Mouse (Mus musculus): Measurements from ENCODE around the gene Ildr1. TPM values are rescaled to one million over a fixed set of nuclear protein-coding genes. Genes with fewer than 3 reads are reported as not detected.

The Ildr1 gene
- total and polyA plus RNA-seq, 2 experiments from 2014 or later, result 0.93 to 1.1 TPM

DNA sequence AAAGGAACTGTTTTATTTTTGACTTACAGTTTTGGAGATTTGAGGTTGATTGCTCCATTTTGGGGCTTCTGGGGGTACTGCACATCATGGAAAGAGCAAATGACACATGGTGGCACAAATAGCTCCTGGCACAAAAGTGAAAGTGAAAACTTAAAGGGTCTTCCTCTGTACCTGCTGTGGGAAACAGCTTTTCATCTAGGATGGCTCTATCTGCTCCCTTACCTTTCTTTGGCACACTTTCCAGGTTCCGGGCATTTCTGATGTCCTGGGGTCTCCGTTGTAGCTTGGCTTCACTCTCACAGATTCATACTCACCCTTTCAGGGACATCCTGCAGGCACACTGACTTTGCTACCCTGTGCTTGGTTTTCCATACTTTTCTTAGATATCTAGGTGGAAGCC is 5.7 kb upstream of the Ildr1 start:
- H3K9me3 ChIP-seq (ENCODE audit: low read length), result no peaks in the 10 kb centered on the region
- H3K27ac ChIP-seq (ENCODE audit: low read depth, low read length), result no peak overlapping the region
- TF ChIP-seq CTCF (IDR thresholded peaks at IDR 0.05), result no peak
- DNase-seq (ENCODE audit: low spot score) (no peak), ATAC-seq (ENCODE audit: low FRiP score) (no peak)
- H3K4me3 ChIP-seq (ENCODE audit: low read depth, low read length), result no peak overlapping the region
- 92% methylated on average over 2 of the region's 2 CpGs for WGBS
- 0 out of 2 replicates have a peak, but pooled peaks cover 4% of the 10 kb centered on the region for H3K27me3 ChIP-seq (ENCODE audit: insufficient read depth, low read length)
- H3K9ac ChIP-seq (replicated peaks; ENCODE audit: low read length, poor library complexity, severe bottlenecking), result no peak overlapping the region
- H3K4me2 ChIP-seq (ENCODE audit: low read depth, low read length, poor library complexity, severe bottlenecking), result no peak overlapping the region
- no peaks in the 10 kb centered on the region for H3K36me3 ChIP-seq (ENCODE audit: insufficient read depth, low read length)
- H3K4me1 ChIP-seq (ENCODE audit: insufficient read depth, low read length), result no peaks in the 10 kb centered on the region

DNA sequence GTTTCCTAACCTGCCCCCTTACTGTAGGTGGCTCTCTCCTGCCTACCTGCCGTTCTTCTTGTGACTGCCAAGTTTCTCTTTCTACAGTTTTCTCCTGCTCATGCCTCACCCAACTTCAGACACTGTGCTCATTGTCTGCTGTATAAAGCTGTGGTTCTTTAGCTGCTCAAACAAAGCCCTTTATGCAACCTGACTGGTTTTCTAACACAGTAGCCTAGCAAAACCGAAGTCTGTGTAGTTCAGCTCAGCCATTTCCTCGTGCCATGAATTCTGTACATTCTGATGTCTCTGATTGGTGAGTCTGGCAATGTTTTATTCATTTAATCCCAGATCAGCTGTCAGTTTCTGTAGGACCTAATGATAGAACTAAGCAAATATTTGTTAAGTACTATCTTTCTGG is 2.3 kb upstream of the Ildr1 start:
- no peak overlapping the region for H3K9ac ChIP-seq (replicated peaks; ENCODE audit: low read length, poor library complexity, severe bottlenecking)
- H3K4me2 ChIP-seq (ENCODE audit: low read depth, low read length, poor library complexity, severe bottlenecking), result no peak overlapping the region
- 0 out of 2 replicates have a peak, but pooled peaks cover 11% of the 10 kb centered on the region for H3K27me3 ChIP-seq (ENCODE audit: insufficient read depth, low read length)
- no peaks in the 10 kb centered on the region for H3K4me1 ChIP-seq (ENCODE audit: insufficient read depth, low read length)
- DNase-seq (ENCODE audit: low spot score) (no peak), ATAC-seq (ENCODE audit: low FRiP score) (no peak)
- 64% methylated on average over 3 of the region's 3 CpGs for WGBS
- TF ChIP-seq CTCF (IDR thresholded peaks at IDR 0.05), result no peak
- H3K27ac ChIP-seq (ENCODE audit: low read depth, low read length), result no peak overlapping the region
- H3K4me3 ChIP-seq (ENCODE audit: low read depth, low read length), result no peak overlapping the region
- H3K36me3 ChIP-seq (ENCODE audit: insufficient read depth, low read length), result no peaks in the 10 kb centered on the region
- H3K9me3 ChIP-seq (ENCODE audit: low read length), result no peaks in the 10 kb centered on the region

DNA sequence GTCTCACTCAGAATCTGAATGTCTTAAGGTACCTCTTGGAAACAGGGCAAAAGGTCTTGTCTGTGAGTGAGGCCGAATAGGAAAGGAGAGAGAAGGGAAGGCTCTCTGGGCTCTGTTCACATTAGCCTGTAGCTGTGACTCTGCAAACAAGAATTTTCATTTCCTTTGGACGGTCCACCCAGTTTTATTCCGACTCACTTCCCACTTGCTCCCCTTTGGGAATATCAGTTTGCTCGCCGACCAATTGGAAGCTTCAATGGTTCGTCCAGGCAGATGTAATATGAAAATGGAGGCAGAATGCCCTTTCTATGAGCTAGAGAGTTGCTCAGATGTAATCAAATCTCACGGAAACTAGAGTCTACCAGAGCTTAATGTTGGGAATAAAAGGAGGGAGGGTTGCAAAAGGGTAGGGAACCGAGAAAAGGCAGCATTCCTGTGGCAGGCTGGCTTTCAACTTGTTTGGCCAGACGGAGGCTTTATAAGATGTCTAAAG is 1.1 kb downstream of the Ildr1 start:
- no peaks in the 10 kb centered on the region for H3K4me1 ChIP-seq (ENCODE audit: insufficient read depth, low read length)
- H3K9me3 ChIP-seq (ENCODE audit: low read length), result no peaks in the 10 kb centered on the region
- 68% methylated on average over 9 of the region's 9 CpGs for WGBS
- DNase-seq (ENCODE audit: low spot score) (no peak), ATAC-seq (ENCODE audit: low FRiP score) (no peak)
- H3K4me2 ChIP-seq (ENCODE audit: low read depth, low read length, poor library complexity, severe bottlenecking), result no peak overlapping the region
- no peak overlapping the region for H3K9ac ChIP-seq (replicated peaks; ENCODE audit: low read length, poor library complexity, severe bottlenecking)
- no peak overlapping the region for H3K27ac ChIP-seq (ENCODE audit: low read depth, low read length)
- TF ChIP-seq CTCF (IDR thresholded peaks at IDR 0.05), result no peak
- H3K27me3 ChIP-seq (ENCODE audit: insufficient read depth, low read length), result 0 out of 2 replicates have a peak, but pooled peaks cover 11% of the 10 kb centered on the region
- no peaks in the 10 kb centered on the region for H3K36me3 ChIP-seq (ENCODE audit: insufficient read depth, low read length)
- no peak overlapping the region for H3K4me3 ChIP-seq (ENCODE audit: low read depth, low read length)

DNA sequence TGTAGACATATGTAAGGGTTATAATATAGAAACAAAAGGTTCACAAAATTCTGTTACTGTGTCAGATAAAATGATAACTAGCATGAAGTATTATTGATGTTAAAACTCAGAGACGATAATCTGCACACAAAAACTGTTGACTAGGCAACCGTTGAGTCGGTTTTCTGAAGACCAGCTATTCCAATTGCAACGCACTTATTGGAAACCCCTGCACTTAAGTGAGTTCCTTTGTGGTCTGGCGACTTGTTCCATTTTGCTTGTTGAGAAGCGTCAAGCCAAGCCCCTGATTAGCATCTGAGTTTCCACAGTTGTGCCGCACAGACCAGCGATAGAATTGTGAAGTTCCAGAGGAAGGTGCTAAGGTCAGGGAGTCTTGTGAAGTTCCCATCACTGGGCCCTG is 3.6 kb downstream of the Ildr1 start:
- 79% methylated on average over 8 of the region's 8 CpGs for WGBS
- H3K4me3 ChIP-seq (ENCODE audit: low read depth, low read length), result no peak overlapping the region
- ATAC-seq (ENCODE audit: low FRiP score), result no peak
- TF ChIP-seq CTCF (IDR thresholded peaks at IDR 0.05), result no peak
- H3K27ac ChIP-seq (ENCODE audit: low read depth, low read length), result no peak overlapping the region
- no peaks in the 10 kb centered on the region for H3K36me3 ChIP-seq (ENCODE audit: insufficient read depth, low read length)
- 0 out of 2 replicates have a peak, but pooled peaks cover 11% of the 10 kb centered on the region for H3K27me3 ChIP-seq (ENCODE audit: insufficient read depth, low read length)
- H3K9ac ChIP-seq (replicated peaks; ENCODE audit: low read length, poor library complexity, severe bottlenecking), result no peak overlapping the region
- no peaks in the 10 kb centered on the region for H3K4me1 ChIP-seq (ENCODE audit: insufficient read depth, low read length)
- no peaks in the 10 kb centered on the region for H3K9me3 ChIP-seq (ENCODE audit: low read length)
- DNase-seq (ENCODE audit: low spot score), result no peak
- no peak overlapping the region for H3K4me2 ChIP-seq (ENCODE audit: low read depth, low read length, poor library complexity, severe bottlenecking)

DNA sequence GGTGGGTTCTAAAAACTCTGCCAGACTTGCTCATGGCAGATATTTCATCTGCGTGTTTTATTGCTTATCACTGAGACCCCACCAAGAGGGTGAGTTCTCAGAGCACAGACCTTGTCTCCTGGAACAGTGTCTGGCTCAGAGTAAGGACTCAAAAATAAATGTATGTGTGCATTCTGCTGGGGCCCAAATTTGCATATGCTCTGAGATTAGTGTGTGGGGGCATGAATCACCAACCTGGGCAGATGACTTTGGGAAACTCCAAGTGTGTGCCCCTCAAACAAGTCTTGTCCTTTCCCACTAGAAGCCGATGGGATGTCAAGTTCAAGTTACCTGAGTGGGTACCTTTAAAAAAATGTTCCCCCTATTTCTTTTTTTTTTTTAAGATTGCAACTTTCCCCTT is 6.7 kb downstream of the Ildr1 start:
- Histone ChIP-seq H3K27ac (ENCODE audit: low read depth, low read length) (no peak overlapping the region), H3K4me3 (ENCODE audit: low read depth, low read length) (no peak overlapping the region), H3K9me3 (ENCODE audit: low read length) (no peaks in the 10 kb centered on the region), H3K27me3 (ENCODE audit: insufficient read depth, low read length) (no peaks in the 10 kb centered on the region), H3K36me3 (ENCODE audit: insufficient read depth, low read length) (no peaks in the 10 kb centered on the region), H3K4me2 (ENCODE audit: low read depth, low read length, poor library complexity, severe bottlenecking) (no peak overlapping the region), H3K9ac (replicated peaks; ENCODE audit: low read length, poor library complexity, severe bottlenecking) (no peak overlapping the region), H3K4me1 (ENCODE audit: insufficient read depth, low read length) (no peaks in the 10 kb centered on the region)
- no peak for ATAC-seq (ENCODE audit: low FRiP score)
- 96% methylated on average over 2 of the region's 2 CpGs for WGBS
- no peak for TF ChIP-seq CTCF (IDR thresholded peaks at IDR 0.05)
- no peak for DNase-seq (ENCODE audit: low spot score)

DNA sequence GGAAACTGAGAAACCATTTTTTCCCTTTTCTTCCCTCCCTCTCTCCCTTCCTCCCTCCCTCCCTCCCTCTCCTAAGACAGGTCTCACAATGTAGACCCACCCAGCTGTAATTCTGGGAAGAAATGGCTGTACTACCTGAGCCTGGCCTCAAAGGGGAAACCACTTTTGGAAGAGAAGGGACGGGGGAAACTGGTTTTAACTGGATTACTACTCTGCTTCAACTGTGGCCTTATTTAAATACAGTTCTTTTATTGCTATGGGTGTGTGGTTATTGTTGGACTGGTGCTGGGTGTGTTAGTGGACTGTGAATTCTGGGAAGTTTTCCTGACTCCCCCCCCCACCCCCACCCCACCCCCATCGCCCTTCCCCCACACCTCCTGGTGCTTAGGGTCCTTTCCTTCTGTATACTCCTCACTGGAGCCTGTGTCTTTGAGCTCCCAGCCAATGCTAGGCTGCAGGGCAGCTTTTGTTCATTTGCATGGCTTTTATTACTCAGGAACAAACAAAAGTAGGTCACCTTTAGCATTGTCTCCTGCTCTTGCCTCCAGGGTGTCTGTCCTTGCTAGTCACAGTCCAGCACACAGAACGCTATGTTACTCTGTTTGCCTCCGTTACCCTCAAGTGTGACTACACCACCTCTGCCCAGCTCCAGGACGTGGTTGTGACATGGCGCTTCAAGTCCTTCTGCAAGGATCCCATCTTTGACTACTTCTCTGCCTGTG is 14.1 kb downstream of the Ildr1 start:
- H3K9ac ChIP-seq (replicated peaks; ENCODE audit: low read length, poor library complexity, severe bottlenecking), result no peak overlapping the region
- H3K4me1 ChIP-seq (ENCODE audit: insufficient read depth, low read length), result no peaks in the 10 kb centered on the region
- TF ChIP-seq CTCF (IDR thresholded peaks at IDR 0.05), result no peak
- DNase-seq (ENCODE audit: low spot score), result no peak
- H3K36me3 ChIP-seq (ENCODE audit: insufficient read depth, low read length), result no peaks in the 10 kb centered on the region
- H3K9me3 ChIP-seq (ENCODE audit: low read length), result no peaks in the 10 kb centered on the region
- no peak overlapping the region for H3K4me2 ChIP-seq (ENCODE audit: low read depth, low read length, poor library complexity, severe bottlenecking)
- 65% methylated on average over 6 of the region's 6 CpGs for WGBS
- H3K27ac ChIP-seq (ENCODE audit: low read depth, low read length), result no peak overlapping the region
- no peaks in the 10 kb centered on the region for H3K27me3 ChIP-seq (ENCODE audit: insufficient read depth, low read length)
- no peak overlapping the region for H3K4me3 ChIP-seq (ENCODE audit: low read depth, low read length)
- no peak for ATAC-seq (ENCODE audit: low FRiP score)
